Mouse (Mus musculus) forebrain, embryonic 15.5 days (tissue): Measurements from ENCODE around the gene Isoc2b. TPM values are rescaled to one million over a fixed set of nuclear protein-coding genes. Genes with fewer than 3 reads are reported as not detected.
"Not testable (repeated sequence)": the region's sequence is repeated elsewhere in the genome, so short reads cannot be mapped to it uniquely, and the experiment has no call there.

Experiments used
- ATAC-seq: fragments of 200-750 bp; cut with Nextera tagmentation; replicated peaks from 2 replicates; pipeline ENCODE4 v1.8.0; 2017; ENCODE audit warnings: mild to moderate bottlenecking, moderate TSS enrichment, moderate library complexity
- H3K27ac ChIP-seq: fragments of 300-500 bp; sonication (generic); replicated peaks from 2 replicates; pipeline ENCODE4 v1.5.1; 2015; ENCODE audit warnings: mild to moderate bottlenecking, inconsistent platforms
- H3K27me3 ChIP-seq: fragments of 300-500 bp; sonication (generic); 2 replicates; pipeline ENCODE4 v1.6.1; 2015; ENCODE audit warnings: inconsistent platforms
- H3K36me3 ChIP-seq: fragments of 300-500 bp; sonication (generic); 2 replicates; pipeline ENCODE4 v1.6.1; 2015; ENCODE audit warnings: mild to moderate bottlenecking, inconsistent platforms
- H3K4me1 ChIP-seq: fragments of 300-500 bp; sonication (generic); 2 replicates; pipeline ENCODE4 v1.6.1; 2015; ENCODE audit warnings: inconsistent platforms
- H3K4me2 ChIP-seq: fragments of 300-500 bp; sonication (generic); replicated peaks from 2 replicates; pipeline ENCODE4 v1.6.1; 2015; ENCODE audit warnings: mild to moderate bottlenecking, inconsistent platforms
- H3K4me3 ChIP-seq: fragments of 300-500 bp; sonication (generic); 2 replicates; pipeline ENCODE4 v1.5.1; 2015; ENCODE audit warnings: mild to moderate bottlenecking, inconsistent platforms
- H3K9ac ChIP-seq: fragments of 300-500 bp; sonication (generic); replicated peaks from 2 replicates; pipeline ENCODE4 v1.6.1; 2015; ENCODE audit warnings: mild to moderate bottlenecking, inconsistent platforms
- H3K9me3 ChIP-seq: fragments of 300-500 bp; sonication (generic); 2 replicates; pipeline ENCODE4 v1.6.1; 2016; ENCODE audit warnings: inconsistent platforms
- WGBS: fragments of 180-500 bp; shearing (Covaris S2); methylation state at CpG from one replicate; pipeline ENCODE4 v1.1.7; 2015; ENCODE audit warnings: mixed read lengths; 5-methylcytosine and 5-hydroxymethylcytosine counted together
- polyA plus RNA-seq: library from polyadenylated mRNA; unstranded; fragments of >200 nt; fragmentation: Nextera tagmentation; extraction: Ambion mirVana; gene quantifications from 2 replicates; pipeline ENCODE4 v1.2.1, GENCODE M21; 2015

The Isoc2b gene
- polyA plus RNA-seq, 1 experiment from 2014 or later: 3.7 TPM

DNA sequence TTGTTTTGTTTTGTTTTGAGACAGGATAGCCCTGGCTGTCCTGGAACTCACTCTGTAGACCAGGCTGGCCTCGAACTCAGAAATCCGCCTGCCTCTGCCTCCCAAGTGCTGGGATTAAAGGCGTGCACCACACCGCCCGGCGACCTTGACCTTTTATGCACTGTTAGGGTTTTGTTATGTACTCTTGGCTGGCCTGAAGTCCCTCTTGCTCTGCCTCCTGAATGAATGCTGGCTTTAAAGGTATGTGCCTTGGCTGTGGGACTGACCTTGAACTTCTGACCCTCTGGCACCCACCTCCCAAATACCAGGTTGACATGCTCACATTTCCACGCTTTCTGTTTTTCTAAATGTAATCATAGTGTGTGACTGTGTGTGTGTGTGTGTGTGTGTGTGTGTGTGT lies 49.1 kb downstream of the Isoc2b start:
- not testable (repeated sequence) for H3K27me3 ChIP-seq, H3K36me3 ChIP-seq, H3K27ac ChIP-seq, H3K9ac ChIP-seq, H3K9me3 ChIP-seq, H3K4me1 ChIP-seq, ATAC-seq, H3K4me3 ChIP-seq, H3K4me2 ChIP-seq
- WGBS: 97% methylated on average over 7 of the region's 7 CpGs

DNA sequence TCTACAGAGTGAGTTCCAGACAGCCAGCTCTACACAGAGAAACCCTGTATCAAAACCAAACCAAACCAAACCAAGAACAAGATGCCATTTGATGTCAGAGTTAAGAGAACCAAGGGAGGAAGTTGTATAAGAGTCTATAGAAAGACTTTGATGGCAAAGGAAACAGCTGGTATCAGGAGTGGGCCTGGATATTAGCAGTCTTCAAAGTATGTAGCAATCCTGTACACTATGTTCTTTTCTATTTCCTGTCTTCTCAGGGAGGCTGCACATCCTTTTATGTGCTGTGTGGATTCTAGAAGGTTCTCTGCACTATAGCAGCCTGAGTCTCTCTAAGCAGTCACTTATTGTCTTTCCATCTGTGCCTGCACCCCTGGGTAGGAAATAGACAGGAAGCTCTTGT lies 53.5 kb downstream of the Isoc2b start:
- H3K9me3 ChIP-seq: no peaks in the 10 kb centered on the region
- H3K36me3 ChIP-seq: no peaks in the 10 kb centered on the region
- no peak overlapping the region for H3K27ac ChIP-seq
- peaks cover 7% of the 10 kb centered on the region for H3K4me1 ChIP-seq
- H3K9ac ChIP-seq: no peak overlapping the region
- no peaks in the 10 kb centered on the region for H3K27me3 ChIP-seq
- H3K4me2 ChIP-seq: no peak overlapping the region
- ATAC-seq: no peak
- H3K4me3 ChIP-seq: no peak overlapping the region

DNA sequence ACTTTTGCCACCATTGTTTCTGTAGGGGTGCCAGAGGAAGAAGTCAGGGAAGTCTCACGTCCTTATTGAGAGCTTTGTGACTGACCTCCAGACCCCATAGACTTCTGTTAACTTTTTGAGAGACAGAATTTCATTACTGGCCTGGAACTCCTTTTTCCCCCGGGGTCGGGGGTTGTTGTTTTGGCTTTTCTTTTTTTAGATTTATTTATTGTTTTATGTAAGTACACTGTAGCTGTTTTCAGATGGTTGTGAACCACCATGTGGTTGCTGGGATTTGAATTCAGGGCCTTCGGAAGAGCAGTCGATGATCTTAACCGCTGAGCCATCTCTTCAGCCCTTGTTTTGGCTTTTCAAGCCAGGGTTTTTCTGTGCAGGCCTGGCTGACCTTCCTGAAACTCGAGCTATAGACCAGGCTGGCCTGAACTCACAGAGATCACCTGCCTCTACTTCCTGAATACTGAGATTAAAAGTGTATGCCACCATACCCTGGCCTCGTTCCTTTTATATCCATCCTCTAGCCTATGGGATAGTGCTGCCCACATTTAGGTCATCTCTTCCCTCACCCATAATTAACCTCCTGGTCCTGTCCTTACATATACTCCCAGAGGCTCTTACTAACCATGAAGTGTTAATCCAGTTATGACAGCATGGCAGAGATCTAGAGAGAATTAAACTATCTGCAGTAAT lies 56.8 kb downstream of the Isoc2b start:
- ATAC-seq: no peak
- Histone ChIP-seq H3K4me3 (peak overlapping the region; percentile 77), H3K9ac (peak overlapping the region; percentile 50), H3K4me2 (peak overlapping the region; percentile 81), H3K4me1 (peaks cover 34% of the 10 kb centered on the region), H3K36me3 (peaks cover 14% of the 10 kb centered on the region), H3K9me3 (no peaks in the 10 kb centered on the region), H3K27me3 (no peaks in the 10 kb centered on the region), H3K27ac (peak overlapping the region; percentile 99)
- WGBS: 25% methylated on average over 8 of the region's 8 CpGs

DNA sequence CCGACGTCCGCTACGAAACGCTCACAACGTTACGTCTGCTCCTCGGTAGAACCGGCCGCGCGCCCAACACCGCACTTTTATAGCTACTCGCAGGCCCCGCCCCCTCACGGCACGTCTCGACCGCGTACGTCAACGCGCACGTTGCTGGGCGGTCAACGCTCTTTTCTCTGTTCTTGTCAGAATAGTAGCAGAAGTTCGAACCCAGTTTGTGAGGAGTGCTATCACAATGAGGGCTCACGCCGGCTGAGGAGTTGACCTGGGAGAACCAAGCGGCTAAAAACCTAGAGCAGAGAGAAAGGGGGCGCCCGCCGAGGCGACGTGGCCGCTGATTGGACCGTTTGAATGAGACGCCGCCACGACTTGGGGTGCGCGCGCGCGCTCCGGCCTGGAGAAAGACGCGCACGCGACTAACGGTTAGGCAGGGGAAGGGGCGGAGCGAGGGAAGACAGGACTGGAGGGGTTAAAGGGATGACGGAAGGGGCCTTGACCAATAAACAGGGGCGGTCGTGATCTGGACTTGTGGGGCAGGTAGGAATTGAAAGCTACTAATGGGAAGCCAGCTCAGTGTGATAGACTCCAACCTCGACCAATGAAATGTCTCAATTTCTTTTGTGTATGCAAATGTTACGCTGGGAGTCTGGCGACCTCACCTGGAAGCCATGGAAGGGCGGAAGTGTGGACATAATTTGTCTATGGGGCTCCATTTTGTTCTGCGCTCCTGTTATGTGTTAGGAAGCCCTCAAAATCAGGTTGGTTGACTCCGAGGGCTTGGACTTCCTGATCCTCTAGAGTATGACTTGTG lies 57.6 kb downstream of the Isoc2b start, which contains the start of gene Ube2s:
Gene Ube2s (minus strand): TSS at position 288 of the 802 bp plus-strand sequence.
- H3K4me3 ChIP-seq: peak within 1 kb of the TSS; percentile 77
- ATAC-seq: peak; percentile 99
- peak within 1 kb of the TSS; percentile 81 for H3K4me2 ChIP-seq
- no peaks in the 10 kb centered on the region for H3K9me3 ChIP-seq
- H3K9ac ChIP-seq: peak within 1 kb of the TSS; percentile 81
- H3K36me3 ChIP-seq: peaks cover 18% of the 10 kb centered on the region
- WGBS: 0% methylated on average over 62 of the region's 62 CpGs
- no peaks in the 10 kb centered on the region for H3K27me3 ChIP-seq
- peak within 1 kb of the TSS; percentile 99 for H3K27ac ChIP-seq
- peaks cover 34% of the 10 kb centered on the region for H3K4me1 ChIP-seq

DNA sequence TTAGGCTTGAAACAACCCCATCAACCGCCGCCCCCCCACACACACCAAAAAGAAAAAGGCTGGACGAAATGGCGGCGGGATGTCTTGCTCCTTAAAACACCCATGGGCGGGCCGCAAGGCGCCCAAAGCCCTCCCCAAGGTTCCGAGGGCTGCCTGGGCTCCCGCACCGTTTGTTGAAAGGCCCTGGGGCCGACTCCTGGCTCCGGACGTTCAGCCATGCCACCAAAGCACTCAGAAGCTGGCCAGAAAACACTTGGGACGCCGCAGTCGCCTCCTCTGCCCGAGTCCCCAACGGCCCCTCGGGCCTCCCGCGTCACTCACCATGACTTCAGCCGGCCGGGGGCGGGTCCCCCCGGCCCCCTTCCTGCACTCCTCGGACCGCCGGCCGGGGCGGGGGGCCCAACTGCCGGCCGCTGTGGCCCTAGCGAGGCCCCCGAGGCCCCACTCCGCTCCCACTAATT lies 58.2 kb downstream of the Isoc2b start:
- Histone ChIP-seq H3K27me3 (no peaks in the 10 kb centered on the region), H3K27ac (peak overlapping the region; percentile 99), H3K9me3 (no peaks in the 10 kb centered on the region), H3K4me1 (peaks cover 34% of the 10 kb centered on the region), H3K36me3 (peaks cover 24% of the 10 kb centered on the region), H3K9ac (peak overlapping the region; percentile 81), H3K4me3 (peak overlapping the region; percentile 77), H3K4me2 (peak overlapping the region; percentile 81)
- WGBS: 0% methylated on average over 31 of the region's 36 CpGs
- no peak for ATAC-seq

DNA sequence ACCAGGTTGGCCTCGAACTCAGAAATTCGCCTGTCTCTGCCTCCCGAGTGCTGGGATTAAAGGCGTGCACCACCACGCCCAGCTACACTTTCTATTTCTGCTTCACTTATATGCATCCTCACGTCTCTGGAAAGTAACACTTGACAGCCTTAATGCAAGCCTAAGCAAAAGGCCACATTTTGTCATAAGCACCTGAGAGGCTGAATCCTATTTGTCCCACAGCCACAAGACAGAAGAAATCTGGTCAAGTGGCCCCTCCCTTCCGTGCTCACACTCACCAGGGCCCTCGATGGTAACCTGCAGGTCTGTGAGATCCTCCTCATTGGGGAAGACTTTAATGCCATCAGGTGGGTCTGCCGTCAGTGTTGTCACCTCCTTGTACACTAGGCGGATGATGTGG lies 58.9 kb downstream of the Isoc2b start:
- not testable (repeated sequence) for ATAC-seq, H3K27me3 ChIP-seq, H3K27ac ChIP-seq, H3K9me3 ChIP-seq
- Histone ChIP-seq H3K36me3 (peaks cover 32% of the 10 kb centered on the region), H3K4me2 (peak overlapping the region; percentile 81), H3K9ac (peak overlapping the region; percentile 81), H3K4me3 (peak overlapping the region; percentile 77), H3K4me1 (peaks cover 34% of the 10 kb centered on the region)
- 33% methylated on average over 10 of the region's 10 CpGs for WGBS

DNA sequence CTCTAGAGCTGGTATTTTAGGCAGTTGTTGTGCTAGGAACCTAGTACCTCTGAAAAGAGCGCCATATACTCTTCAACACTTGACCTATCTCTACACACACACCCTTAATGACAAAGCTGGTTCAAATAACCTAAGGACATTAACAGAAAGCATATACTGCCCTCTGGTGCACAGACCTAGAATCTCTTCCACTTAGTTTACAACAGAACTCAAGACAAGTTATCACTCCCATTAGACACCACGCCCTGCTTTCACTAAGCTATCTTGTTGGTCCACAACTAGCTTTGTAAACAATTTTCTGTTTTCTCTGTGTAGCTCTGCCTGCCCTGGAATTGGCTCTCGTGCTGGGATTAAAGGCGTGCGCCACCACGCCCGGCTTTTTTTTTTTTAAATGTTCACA lies 63.3 kb downstream of the Isoc2b start:
- H3K27ac ChIP-seq: no peak overlapping the region
- peaks cover 27% of the 10 kb centered on the region for H3K4me1 ChIP-seq
- H3K9me3 ChIP-seq: no peaks in the 10 kb centered on the region
- H3K36me3 ChIP-seq: peaks cover 46% of the 10 kb centered on the region
- H3K4me2 ChIP-seq: no peak overlapping the region
- no peak overlapping the region for H3K4me3 ChIP-seq
- 93% methylated on average over 7 of the region's 7 CpGs for WGBS
- no peak overlapping the region for H3K9ac ChIP-seq
- ATAC-seq: no peak
- no peaks in the 10 kb centered on the region for H3K27me3 ChIP-seq

DNA sequence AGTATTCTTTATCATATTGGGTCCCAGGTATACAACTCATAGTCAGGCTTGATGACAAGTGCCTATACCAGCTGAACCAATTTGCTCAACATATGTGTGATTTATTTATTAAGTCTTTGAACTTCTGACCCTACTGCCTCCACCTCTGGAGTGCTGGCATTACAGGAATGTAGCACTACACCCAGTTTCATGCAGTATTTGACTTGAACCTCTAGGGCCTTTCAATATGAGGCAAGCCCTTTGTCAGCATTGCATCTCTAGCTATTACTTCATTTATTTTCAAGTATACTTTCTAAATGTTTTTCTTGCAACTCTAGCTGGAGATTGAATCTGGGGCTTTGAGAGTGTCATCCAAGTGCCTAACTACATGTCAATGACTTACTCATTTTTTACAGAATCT lies 67.8 kb downstream of the Isoc2b start:
- Histone ChIP-seq H3K36me3 (peaks cover 31% of the 10 kb centered on the region), H3K4me2 (no peak overlapping the region), H3K9ac (no peak overlapping the region), H3K27ac (no peak overlapping the region), H3K4me1 (no peaks in the 10 kb centered on the region), H3K9me3 (no peaks in the 10 kb centered on the region), H3K4me3 (no peak overlapping the region), H3K27me3 (no peaks in the 10 kb centered on the region)
- no peak for ATAC-seq

DNA sequence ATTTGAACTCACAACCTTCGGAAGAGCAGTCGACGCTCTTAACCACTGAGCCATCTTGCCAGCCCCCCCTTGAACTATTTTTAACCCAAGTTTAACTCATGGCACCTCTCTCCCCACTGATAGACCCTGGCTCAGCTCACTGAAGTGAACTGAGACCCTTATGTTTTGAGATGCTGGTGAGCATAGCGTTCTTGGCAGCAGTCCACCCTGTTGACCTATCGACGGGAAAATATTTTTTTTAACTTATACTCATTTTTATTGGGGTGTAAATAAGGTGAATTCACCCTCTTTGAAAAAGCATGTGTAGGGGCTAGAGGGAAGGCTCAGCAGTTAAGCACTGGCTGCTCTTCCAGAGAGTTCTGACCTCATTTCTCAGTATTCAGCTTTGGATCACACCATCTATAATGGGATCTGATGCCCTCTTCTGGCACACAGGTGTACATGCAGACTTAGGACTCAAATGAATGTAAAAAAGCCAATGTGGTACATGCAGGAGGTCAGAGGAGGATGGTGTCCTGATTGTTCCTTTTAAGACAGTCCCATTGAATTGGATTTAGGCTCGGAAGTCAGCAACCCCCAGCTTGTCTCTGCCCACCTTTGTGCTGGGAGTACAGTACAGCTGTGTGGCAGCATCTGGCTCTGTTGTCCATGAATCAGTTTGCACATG lies 74.2 kb downstream of the Isoc2b start:
- Histone ChIP-seq H3K27me3 (no peaks in the 10 kb centered on the region), H3K9me3 (no peaks in the 10 kb centered on the region), H3K36me3 (peaks cover 37% of the 10 kb centered on the region), H3K9ac (no peak overlapping the region), H3K27ac (no peak overlapping the region), H3K4me1 (peaks cover 20% of the 10 kb centered on the region), H3K4me3 (no peak overlapping the region), H3K4me2 (no peak overlapping the region)
- 0 out of 2 replicates have a peak, but pooled peaks have one; percentile 6 for ATAC-seq
- WGBS: 67% methylated on average over 7 of the region's 7 CpGs

Other genes with a start within 250 kb of the Isoc2b start
- gene Tmem86b, start 238.8 kb downstream of the Isoc2b start, polyA plus RNA-seq: 2.7 and 3.1 TPM in 2 replicates
- gene Ppp6r1, start 211.2 kb downstream of the Isoc2b start, polyA plus RNA-seq: 9.2 and 9.3 TPM in 2 replicates
- 142 and 146 TPM in 2 replicates for gene Hspbp1, start 185.2 kb downstream of the Isoc2b start, polyA plus RNA-seq
- gene Brsk1, start 179.7 kb downstream of the Isoc2b start, polyA plus RNA-seq: 6.7 and 7.9 TPM in 2 replicates
- 0.08 and 0.24 TPM in 2 replicates for gene Tmem150b, start 145.0 kb downstream of the Isoc2b start, polyA plus RNA-seq
- gene Kmt5c, start 130.1 kb downstream of the Isoc2b start, polyA plus RNA-seq: 64.3 and 70.6 TPM in 2 replicates
- gene Cox6b2, start 117.2 kb downstream of the Isoc2b start, polyA plus RNA-seq: 13.7 and 14.1 TPM in 2 replicates
- gene Fam71e2, start 99.0 kb downstream of the Isoc2b start, polyA plus RNA-seq: not detected in 2 replicates
- 0.56 and 1.2 TPM in 2 replicates for gene Il11, start 87.4 kb downstream of the Isoc2b start, polyA plus RNA-seq
- not detected in 2 replicates for gene Tmem190, start 87.3 kb downstream of the Isoc2b start, polyA plus RNA-seq
- gene Tmem238, start 80.6 kb downstream of the Isoc2b start, polyA plus RNA-seq: 3.5 TPM in 2 replicates
- 224 and 256 TPM in 2 replicates for gene Rpl28, start 77.4 kb downstream of the Isoc2b start, polyA plus RNA-seq
- 363 and 383 TPM in 2 replicates for gene Ube2s, start 57.7 kb downstream of the Isoc2b start, polyA plus RNA-seq
- 8.8 and 10.7 TPM in 2 replicates for gene Shisa7, start 25.6 kb downstream of the Isoc2b start, polyA plus RNA-seq
- gene Isoc2a, start 6.9 kb upstream of the Isoc2b start, polyA plus RNA-seq: 0.65 and 0.76 TPM in 2 replicates
- gene Gm36210, start 36.3 kb upstream of the Isoc2b start, polyA plus RNA-seq: 0.31 and 0.33 TPM in 2 replicates
- gene Zfp628, start 45.0 kb upstream of the Isoc2b start, polyA plus RNA-seq: 4.0 and 4.2 TPM in 2 replicates
- gene Nat14, start 51.8 kb upstream of the Isoc2b start, polyA plus RNA-seq: 35.2 and 39.3 TPM in 2 replicates
- gene Ssc5d, start 55.5 kb upstream of the Isoc2b start, polyA plus RNA-seq: 0.24 and 0.32 TPM in 2 replicates
- gene Sbk2, start 94.1 kb upstream of the Isoc2b start, polyA plus RNA-seq: not detected in 2 replicates
- 0.27 and 0.33 TPM in 2 replicates for gene Sbk3, start 100.9 kb upstream of the Isoc2b start, polyA plus RNA-seq
- gene Zfp579, start 125.9 kb upstream of the Isoc2b start, polyA plus RNA-seq: 58.9 and 60.9 TPM in 2 replicates
- gene Zfp524, start 144.2 kb upstream of the Isoc2b start, polyA plus RNA-seq: 11.6 and 12.5 TPM in 2 replicates
- gene Fiz1, start 144.4 kb upstream of the Isoc2b start, polyA plus RNA-seq: 52.1 TPM in 2 replicates
- 0.89 TPM in 1 of 2 replicates, not detected in the other for gene Gm44973, start 145.2 kb upstream of the Isoc2b start, polyA plus RNA-seq
- gene Zfp865, start 150.1 kb upstream of the Isoc2b start, polyA plus RNA-seq: 6.1 and 6.5 TPM in 2 replicates
- gene Ccdc106, start 150.3 kb upstream of the Isoc2b start, polyA plus RNA-seq: 39.7 and 45.8 TPM in 2 replicates
- gene 4632433K11Rik, start 163.9 kb upstream of the Isoc2b start, polyA plus RNA-seq: not detected in 2 replicates
- gene Zfp784, start 168.2 kb upstream of the Isoc2b start, polyA plus RNA-seq: 7.8 and 8.5 TPM in 2 replicates
- 53.0 and 54.1 TPM in 2 replicates for gene Zfp580, start 181.3 kb upstream of the Isoc2b start, polyA plus RNA-seq
- gene U2af2, start 191.9 kb upstream of the Isoc2b start, polyA plus RNA-seq: 136 TPM in 2 replicates
- 94.5 and 96.9 TPM in 2 replicates for gene Epn1, start 210.0 kb upstream of the Isoc2b start, polyA plus RNA-seq
- gene Rfpl4, start 246.7 kb upstream of the Isoc2b start, polyA plus RNA-seq: 0.13 TPM in 1 of 2 replicates, not detected in the other